Mouse (Mus musculus) CD4-positive, CD25-positive, alpha-beta regulatory T cell, adult 2 months (primary cell): ENCODE data around the gene Bri3.

Experiments used
- DNase-seq: peaks from one replicate; pipeline ENCODE4 v3.0.0-alpha.2; 2012; ENCODE audit warnings: low read depth, low spot score

Gene Bri3

DNA sequence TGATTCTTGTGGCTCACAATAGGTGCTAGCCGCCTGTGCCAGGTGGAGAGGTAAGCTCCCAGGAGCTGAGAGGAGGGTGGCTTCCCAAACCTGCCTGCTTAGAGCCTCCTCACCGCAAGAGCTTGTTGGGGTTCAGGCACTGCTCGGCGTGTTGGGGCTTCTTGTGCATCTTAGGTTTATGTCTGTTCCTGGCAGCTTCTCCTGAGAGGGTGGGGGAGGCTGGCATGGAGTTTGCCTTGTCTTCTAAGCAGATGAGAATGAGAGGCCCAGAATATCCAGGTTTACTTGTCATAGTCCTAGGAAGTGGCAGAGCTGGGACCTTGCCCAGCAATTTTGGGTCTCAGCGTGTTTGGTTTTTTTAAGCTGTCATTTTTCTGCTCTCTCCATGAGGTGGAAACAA, 17.6 kb downstream of the Bri3 start:
- no peak for DNase-seq

DNA sequence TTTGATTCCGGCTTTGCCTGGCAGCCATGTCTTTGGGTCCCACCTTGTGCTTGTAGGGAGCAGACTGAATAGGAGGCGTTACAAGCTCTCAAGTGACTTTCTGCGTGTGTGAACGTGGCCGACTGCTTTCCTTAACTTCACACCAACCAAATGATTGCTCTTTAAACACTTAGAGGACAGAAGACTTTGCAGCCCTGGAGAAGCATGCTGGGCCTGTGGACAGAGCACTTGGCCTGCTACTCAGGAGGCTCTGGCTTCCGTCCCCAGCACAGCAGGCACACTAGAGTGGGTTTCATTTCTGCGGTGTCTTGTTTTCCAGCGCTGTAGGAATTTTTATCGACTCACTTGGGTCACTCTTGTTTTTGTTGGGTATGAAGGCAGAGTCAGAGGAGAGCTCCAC, 18.8 kb downstream of the Bri3 start:
- DNase-seq = no peak

DNA sequence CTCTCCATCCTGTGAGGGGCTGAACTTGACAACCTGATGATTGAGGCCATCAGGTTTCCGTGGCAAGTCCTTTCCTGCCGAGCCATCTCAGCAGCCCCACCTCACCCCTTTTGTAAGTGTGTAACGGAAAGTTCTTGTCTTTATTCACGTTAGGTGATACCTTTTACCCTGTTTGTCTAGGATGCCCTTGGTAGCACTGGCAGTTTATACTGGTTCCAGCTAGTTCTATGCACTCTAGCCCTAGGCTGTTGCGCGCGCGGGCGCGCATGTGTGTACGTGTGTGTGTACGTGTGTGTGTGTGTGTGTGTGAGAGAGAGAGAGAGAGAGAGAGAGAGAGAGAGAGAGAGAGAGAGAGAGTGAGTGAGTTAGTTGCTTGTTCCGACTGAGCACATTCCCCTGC, 19.3 kb downstream of the Bri3 start:
- DNase-seq = no peak

DNA sequence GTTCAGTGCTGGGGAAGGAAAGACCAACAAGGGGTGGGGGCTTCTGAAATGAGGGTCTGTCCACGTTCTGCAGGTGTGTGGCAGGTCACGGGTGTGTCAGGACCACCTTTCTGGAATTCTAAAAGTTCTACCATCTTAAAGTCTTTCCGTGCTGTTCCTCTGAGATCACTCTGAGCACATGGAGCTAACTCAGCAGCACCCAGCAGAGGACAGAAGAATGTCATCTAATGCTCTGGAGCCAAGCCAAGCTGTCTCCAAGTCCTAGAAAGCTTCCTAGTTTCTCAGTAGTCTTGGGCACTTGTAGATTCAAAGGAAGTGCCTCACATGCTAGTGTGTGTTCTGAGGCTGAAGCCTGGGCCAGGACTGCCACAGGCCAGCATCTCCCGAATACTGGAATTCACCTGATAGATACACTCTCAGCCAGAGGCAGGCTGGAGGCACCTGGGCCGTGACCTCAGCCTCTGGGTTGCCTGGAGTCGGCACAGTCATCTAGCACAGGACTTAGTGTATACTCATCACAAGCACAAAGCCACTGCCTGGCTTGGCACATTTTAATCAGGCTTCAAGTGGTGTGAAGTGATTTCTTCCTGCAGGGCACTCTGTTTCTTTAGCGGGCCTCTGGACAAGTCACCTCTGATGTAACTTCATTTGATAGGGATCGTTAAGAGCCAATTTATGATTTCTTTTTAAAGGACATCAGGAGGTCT, 23.5 kb downstream of the Bri3 start:
- DNase-seq = no peak

DNA sequence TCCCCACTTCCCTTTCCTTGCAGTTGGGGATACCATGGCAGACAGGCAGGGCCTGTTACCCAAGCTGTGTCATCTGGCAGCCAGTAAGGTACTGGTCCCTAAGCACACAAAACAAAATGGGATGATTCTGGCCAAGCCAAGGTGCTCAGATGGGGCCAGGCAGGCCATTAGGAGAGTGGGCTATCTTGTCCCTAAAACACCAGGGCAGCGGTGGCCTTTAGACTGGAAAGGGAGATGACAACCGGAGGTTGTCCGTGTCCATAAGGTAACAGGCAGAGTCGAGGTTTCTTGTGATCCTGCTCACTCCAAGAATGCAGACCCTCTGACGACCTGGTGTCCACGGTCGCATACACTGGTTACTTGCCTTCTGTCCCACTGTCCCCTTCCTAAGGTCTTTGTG, 25.7 kb downstream of the Bri3 start:
- DNase-seq = no peak

DNA sequence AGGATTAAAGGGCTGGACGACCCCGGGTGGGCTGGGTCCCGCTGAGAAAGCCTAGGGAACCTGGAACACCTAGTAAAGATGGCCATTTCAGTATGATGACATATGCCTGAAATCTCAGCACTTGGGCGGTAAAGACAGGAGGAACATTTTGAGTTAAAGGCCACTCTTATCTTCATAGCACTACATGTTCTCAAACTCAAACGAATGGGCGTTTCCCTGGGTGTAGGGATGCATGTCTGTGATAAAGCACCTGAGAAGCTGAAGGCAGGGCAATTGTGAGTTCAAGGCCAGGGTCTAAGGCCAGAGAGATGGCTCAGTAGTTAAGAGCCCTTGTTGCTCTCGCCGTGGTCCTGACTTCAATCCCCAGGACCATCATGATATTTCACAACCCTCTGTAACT, 26.2 kb downstream of the Bri3 start:
- no peak for DNase-seq

DNA sequence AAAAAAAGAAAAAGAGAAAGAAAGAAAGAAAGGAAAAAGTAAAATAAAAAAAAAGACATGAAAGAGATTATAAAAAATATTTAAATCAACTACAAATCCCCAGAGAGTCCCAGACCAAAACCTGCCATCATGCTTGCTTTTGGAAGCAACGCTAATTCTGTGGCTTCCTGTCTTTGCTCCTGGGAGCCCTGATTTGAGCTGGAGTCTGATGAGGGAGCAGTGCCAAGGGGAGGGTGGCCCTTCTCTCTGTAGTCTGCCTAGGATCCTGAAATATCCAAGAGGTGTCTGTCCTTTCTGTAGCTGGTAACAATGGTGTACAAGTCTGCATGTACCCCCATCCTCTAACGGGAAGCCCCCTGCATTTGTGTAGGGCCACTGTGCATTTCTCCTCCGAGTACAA, 26.9 kb downstream of the Bri3 start:
- no peak for DNase-seq

DNA sequence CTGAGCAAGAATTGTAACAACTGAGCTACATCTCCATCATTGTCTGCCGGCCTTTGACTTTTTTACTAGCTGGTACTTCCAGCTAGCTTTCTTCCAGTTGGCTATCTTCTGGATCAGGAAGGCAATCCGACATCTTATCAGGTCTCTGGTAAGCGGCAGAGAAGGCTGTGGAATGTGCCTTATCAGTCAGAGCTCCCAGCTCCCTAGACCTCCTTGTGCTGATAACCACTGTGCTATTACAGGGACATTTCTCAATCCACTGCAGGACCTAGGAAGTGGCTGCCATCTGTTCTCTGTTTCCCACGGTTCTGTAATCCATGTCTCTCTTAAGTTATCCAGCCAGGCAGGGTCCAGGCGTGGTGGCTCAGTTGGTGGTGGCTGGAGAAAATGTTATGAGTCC, 27.5 kb downstream of the Bri3 start:
- no peak for DNase-seq

DNA sequence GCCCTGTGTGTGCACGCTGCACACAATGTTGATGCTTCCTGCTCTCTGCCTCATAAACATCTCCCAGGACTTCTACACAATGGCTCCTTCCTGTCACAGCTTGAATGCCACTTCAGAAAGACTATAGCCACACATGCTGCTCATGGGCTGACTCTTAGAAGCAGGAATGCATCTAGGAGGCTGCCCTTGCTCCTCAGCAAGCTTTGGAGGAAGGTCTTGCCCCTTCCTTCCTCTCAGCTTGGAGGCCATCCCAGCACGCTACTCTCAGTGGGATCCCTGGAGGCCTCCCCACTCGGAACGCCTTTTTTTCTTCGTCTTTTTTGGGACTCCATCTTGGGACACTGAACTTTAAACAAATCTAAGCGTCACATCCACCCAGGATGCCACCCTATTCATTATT, 30.7 kb downstream of the Bri3 start:
- no peak for DNase-seq

DNA sequence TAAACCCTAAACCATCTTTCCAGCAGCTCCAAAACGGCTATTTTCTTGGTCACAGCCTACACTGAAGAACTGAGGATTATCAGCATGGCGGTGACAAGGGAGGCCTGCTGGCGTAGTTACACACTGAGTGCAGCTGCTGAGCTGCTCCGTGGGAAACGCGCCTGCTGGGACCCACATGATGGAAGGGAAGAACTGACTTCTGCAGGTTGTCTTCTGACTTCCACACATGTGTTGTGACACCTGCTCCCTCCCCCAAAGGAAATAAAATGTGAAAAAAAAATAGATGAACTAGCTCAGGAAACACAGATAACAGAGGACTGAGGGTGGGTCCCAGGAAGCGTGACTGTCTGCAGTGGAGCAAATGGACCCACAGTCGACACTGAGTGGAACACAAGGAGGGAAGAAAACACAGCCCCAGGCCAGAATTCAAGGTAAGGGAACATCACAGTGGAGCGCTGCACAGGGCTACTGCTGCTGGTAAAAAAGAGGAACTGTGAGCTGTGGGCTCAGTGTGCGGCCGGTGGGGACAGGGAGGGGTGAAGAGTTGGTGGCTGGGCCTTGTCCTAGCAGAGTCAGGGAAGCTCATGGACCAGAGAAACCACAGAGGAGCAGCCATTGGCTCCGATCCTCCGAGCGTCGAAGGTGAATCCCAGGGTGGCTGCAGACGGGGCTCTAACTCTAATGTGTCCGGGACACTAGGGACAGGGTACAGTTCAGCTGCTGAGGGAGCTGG, 32.8 kb downstream of the Bri3 start:
- peak; percentile 50 for DNase-seq

DNA sequence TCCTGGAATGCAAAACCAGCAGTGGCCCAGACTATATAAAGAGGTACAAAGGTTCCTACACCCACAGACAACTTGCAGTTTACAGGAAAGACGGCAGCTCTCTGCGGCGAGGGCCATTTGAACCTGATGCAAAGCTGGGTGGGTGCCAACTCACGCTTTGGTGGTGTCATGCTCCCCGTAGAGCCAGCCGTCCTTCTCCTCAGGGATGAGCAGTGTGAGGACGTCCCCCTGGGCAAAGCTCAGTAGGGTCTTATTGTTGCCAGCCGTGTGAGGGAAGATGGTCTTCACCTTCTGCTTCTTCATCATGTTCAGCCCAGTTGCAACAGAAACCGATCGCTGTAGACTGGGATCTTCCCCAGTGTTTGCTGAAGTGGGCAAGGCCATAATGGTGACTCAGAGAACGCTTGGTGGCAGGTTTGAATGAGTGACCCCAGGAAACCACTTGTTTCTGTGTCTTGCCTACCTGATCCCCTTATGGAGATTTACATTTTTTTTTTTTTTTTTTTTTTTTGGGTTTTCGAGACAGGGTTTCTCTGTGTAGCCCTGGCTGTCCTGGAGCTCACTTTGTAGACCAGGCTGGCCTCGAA, 34.2 kb downstream of the Bri3 start:
- DNase-seq = peak; percentile 43

DNA sequence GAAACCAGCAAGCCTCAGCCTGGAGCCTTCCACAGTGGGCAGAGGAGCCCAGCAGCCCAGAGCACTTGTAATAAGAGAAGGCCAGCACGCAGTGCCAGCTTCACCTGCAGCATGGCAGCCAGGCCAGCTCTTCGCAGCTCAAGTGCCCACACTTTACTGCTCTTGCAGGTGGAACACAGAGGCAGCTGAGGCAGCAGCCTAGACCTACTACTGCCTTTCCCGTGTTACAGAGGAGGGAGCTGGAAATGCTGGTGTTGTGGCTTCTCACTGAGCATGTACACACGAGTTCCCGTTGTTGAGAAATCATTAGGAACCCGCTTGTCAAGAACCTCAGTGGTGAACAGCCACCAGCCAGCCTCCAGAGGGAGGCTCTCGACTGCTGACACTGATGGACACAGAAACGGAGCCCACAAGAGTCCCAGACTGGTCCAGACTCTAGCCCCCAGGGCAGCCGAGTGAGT, 34.9 kb downstream of the Bri3 start:
- no peak for DNase-seq

DNA sequence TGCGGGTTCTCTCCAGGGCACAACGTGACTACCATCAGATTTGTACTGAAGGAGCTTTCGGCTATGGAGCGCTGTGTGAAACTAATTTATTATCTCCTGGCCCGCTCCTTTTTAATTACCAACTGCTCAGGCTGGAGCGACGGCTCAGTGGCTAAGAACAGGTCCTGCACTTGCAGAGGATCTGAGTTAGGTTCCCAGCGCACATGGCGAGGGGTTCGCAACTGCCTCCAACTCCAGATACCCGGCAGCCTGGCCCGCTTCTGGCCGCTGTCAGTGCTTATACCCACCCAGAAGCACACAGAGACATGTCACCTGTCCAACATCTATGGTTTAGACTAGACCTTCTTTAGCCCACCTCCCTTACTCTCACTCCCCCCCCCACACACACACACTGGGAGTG, 35.7 kb downstream of the Bri3 start:
- no peak for DNase-seq

DNA sequence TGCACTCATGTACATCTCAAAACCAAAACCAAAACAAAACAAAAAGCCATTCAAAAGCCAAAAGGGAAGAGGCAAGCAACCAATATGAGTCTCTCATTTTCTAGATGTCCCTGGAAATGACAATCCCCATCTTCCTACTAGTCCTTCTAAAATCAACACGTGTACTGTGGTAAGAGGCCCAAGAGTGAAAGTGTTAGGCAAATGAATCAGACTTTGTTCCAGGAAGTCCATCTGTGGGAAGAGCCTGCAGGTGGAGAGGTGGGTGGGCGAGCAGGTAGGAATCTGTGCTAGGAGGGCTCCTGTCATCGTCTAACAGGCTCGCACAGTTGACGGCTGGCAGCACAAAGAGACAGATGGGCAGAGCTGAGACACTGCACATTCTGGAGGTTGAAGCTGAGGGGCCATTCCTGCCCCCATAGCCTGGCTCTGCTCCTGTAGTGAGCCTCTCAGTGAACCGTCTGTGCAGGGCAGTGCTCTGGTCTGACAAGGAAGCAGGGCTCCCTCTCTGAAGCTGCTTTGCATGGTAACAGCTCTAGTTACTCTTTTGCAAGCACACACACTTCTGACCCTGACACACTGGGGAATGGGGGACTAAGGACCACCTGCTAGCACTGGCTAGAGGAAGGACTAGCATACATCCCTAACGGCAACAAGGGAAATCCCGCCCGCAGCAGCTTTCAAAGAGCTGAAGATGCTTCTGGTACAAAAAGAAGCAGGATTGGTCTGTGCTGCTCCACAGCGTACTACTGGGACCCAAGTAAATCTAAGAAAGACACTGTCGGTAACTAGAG, 38.4 kb downstream of the Bri3 start:
- DNase-seq = no peak

DNA sequence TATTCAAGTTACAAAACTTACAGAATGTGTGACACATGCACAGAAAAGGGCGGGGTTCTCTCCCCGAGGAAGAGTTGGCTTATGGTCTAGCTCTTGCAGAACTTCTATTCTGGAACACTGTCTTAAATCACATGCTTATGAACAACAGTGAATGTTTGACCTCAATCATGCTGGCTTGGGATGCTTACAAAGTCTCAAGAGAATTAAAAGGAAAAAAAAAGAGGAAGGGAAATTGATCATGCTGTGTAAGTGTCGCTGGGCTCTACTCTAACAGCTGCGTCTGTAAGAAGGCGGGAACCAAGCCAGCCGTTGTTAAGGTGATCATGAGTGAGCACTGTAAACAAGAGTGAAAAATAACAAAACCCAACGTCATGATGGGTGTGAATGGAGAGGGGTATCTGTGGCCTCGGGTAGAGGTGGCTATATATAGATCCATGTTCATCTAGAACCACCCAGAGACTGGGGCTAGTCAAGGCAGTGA, 39.4 kb downstream of the Bri3 start:
- peak; percentile 54 for DNase-seq

DNA sequence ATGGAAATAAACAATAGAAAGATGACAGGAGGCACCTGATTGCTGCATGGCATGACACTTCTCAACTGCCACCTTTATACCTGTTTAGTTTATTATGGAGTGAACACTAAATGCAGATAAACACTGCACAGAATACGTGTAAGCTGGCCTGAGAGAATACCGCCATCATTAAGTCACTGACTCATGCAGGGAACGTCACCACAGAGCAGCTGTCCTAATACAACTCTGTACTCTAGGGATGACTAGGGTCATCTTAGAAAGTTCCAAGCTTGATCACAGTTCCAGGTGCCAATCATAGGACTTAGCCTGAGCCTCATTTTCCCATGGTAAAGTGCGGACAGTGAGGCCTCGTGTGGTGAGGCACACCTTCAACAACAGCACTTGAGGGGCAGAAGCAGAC, 40.4 kb downstream of the Bri3 start:
- no peak for DNase-seq

DNA sequence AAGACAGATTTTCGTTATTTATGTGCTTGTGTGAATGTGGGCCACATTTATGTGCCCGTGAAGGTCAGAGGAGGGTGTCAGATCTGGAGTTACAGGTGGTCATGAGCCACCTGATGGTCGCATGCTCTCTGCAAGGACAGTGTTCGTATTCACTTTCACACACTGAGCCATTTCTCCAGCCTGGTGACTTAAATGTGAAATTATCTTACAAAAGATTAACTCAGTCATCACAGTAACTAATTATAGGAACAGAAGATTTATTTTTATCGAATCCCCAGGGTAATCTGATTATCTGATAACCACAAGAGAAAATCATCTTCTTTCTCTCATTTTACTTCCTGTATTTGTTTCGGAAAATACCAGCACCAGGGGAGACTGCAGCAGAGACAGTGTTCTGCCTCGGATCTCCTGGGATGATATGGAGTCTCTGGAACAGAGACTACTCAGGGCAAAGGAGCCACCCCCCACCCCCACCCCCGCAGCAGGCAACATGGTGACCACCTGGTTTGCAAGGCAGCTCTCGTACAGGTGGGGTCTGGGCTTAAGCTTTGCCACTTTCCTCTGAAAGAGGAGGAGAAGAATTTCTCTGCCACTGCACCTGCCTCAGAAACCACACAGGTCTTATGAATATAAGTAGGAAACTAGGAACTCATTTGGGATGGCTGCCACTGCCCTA, 42.5 kb downstream of the Bri3 start:
- no peak for DNase-seq

DNA sequence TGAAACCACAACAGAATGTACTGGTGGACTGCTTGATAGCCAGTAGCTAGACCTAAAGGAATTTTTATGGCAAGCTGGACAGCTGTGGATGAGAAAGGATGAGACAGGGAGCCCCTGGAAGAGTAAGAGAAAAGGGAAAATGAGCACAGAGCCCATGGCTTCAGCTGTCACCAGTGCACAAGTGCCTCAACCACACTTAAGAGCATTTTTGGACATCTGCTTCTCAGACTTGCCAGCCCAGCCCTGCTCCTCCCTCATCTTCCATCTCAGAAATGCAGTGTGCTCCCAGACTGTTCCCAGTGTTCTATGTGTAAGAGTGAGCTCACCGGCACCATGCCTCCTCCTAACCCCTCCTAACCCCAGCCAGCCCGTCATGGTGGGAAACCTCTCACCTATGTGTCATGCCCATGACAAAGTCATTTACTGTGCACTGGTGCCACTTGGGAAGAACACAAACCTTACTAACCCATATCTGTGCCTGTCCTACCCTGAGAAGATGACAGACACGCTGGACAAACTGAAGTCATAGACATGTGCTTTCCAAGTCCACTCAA, 43.1 kb downstream of the Bri3 start:
- DNase-seq = no peak

DNA sequence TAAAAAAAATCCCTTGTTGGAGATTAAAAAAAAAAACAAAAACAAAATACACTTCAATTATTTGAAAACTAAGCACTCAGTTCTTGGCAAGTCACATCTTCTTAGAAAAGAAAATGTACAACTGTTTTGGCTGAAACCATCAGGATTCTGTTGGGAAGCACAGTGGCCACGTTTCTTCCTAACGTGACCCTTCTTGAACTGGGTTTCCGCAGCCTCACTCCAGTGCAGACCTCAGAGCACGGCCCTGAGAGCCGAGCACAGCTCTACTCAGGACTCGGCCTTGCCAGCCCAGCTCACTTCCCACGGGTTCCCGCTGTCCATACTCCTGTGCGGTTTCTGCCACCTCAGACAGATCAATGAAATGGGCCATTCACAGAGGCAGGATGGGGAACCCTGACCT, 44.2 kb downstream of the Bri3 start:
- DNase-seq = no peak

DNA sequence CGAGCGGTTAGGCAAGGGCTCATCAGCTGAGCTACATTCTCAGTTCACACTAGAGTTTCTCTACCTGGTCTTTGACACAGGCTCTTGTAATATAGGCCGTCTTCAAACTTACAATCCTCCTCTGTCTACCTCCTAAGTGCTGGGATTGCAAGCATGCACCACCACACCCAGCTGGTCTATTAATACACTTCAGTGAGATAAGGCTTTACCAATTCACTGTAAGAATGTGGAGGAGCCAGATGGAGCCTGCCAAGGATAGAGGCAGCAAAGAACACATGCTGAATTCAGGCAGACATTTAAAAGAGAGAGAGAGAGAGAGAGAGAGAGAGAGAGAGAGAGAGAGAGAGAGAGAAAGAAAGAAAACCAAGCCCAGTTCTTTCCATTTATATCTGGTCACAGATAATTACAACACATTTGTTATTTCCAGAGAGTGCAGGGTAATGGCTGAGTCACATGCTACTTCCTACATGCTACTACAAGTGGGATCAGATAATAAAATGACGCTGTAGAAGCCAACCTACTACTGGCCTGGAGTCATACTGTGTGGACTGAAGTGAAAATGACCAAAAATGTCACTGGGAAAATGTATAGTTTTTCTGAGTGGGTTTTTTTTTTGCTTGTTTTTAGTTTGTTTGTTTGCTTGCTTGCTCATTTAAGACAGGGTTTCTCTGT, 45.7 kb downstream of the Bri3 start:
- no peak for DNase-seq

DNA sequence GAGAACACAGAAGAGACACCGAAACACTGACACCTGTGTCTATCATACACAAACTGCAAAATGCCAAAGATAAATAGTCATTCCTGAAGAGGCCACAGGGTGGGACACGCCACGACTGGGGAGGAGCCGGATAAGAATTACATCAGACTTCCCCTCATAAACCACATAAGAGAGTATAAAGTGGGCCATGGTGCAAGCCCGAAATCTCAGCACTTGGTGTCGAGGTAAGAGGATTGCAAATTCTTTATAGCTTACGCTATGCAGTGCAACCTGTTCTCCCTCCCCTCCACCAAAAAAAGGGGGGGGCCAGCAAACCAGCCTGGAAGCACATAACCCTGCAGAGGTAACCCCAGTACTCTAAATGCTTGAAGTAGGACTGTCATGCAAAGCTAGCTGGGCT, 50.7 kb downstream of the Bri3 start:
- peak; percentile 25 for DNase-seq
